Mouse (Mus musculus): ENCODE results near the gene Erp27.

The Erp27 gene

GRCm38 (mm10) chr6:136939326-136940187 is 17.6 kb upstream of the Erp27 start:
- no peak for DNase-seq (ENCODE audit: low read depth, low spot score)

DNA sequence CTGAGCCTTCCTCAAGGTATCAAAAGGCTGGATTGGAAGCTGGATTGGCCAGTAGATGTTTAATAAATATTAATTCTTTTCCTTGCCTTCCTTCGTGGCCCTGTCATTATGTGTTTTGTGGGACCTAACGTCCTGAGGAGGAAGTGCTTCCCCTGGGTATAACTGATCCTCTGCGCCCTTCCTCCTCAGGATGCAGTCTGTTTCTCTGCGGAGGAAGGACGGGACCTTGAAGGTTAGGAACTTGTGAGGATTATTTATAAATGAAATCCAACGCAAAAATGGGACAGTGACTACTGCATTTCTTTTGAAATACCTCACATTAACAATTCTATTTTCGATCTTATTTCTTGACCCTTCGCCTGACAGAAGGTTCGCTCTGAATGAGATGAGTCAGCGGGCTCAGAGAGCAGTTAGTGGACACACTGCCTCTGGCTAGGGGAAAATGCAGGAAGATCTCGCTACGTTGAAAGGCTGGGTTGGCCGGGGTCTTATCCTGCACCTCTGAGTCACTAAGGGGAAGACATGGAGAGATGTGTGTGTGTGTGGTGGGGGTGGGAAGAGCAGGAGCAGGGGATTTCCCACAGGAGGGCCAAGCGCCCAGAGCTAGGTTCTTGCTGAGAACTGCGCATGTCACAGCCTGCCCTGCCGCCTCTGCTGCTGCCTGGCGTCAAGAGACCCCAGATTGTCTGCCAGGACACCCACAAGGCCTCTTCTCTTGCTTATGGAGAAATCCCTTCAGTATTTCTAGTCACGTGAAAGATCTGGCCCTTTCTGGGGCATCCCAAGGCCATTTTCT is 16.5 kb upstream of the Erp27 start:
- no peak for DNase-seq (ENCODE audit: low read depth, low spot score)

GRCm38 (mm10) chr6:136937117-136937516 is 15.1 kb upstream of the Erp27 start:
- DNase-seq (ENCODE audit: low read depth, low spot score), result no peak

- no peak for DNase-seq (ENCODE audit: low read depth, low spot score)
Measured at GRCm38 (mm10) chr6:136936361-136936760, 14.4 kb upstream of the Erp27 start.

GRCm38 (mm10) chr6:136935233-136935632 is 13.3 kb upstream of the Erp27 start:
- DNase-seq (ENCODE audit: low read depth, low spot score), result no peak

GRCm38 (mm10) chr6:136934068-136934467 is 12.1 kb upstream of the Erp27 start:
- no peak for DNase-seq (ENCODE audit: low read depth, low spot score)

DNA sequence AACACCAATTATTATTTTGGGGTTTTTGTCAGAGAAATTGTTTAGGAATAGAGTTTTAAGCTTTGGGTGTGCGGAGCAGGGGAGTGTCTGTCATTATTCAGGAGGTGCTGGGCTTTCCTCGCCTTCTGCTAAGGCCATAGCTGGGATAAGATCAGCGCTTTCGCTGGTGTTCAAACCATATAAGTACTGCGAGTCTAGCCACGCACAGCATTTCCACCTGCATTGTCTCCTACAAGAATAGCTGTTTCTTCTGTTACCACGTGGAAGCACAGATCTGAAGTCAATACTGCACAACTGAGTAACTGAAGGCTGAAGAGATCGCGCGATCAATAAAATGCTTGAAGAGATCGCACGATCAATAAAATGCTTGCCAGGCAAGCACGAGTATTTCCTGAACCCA is 9.3 kb upstream of the Erp27 start:
- DNase-seq (ENCODE audit: low read depth, low spot score), result no peak

DNA sequence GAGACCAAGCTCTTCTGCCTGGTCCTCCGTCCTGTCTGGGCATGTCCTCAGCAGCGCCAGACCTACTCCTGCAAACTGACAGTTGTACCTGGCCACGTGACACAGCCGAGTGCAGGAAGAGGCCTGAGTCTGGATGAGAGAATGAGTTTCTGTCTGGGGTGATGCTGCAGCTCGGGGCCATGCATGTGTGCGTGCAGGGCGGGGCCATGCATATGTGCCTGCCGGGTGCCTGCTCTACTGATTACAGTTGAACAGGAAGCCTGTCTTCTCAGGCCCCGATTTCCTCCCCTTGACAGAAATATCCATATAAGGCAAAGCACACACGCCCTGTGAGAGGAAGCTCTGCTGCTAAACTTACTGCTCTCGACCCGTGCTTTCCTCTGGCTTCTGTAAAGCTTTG is 8.7 kb upstream of the Erp27 start:
- DNase-seq (ENCODE audit: low read depth, low spot score), result no peak

DNA sequence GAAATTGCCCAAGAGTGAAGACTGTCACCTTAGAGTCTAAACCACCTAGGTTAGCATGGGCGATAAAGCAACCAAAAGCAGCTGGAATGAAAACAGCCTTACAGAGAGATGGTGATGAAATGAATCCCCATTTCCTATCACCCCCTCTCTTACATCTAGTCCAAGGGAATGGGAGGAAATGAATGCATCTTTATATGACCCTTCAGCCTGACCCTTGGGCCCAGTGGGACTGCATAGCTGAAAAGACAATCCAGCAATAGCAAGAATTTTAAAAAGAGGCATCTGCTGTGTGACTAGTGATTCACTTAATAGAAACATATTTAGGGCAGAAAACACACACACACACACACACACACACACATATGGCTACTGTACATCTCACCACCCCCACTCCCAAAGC is 5.6 kb upstream of the Erp27 start:
- DNase-seq (ENCODE audit: low read depth, low spot score), result no peak

DNA sequence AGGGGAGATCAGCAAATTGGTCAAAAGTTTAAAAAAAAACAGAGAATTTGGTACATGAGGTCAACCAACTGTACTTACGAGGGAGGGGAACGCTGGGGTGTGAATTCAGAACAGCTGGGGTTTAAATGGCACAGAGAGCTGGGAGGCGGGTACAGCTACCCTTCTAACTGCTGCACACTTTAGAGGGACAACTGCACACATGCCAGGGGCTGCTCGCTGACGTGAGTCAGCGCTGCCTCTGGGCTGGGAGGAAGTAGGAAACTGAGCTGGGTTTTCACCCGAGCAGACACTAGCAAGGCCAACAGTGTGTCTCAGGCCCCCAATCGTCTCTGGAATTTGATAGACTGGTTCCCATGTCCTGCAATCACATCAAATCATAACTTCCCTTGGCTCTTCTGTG is 3.1 kb upstream of the Erp27 start:
- no peak for DNase-seq (ENCODE audit: low read depth, low spot score)

DNA sequence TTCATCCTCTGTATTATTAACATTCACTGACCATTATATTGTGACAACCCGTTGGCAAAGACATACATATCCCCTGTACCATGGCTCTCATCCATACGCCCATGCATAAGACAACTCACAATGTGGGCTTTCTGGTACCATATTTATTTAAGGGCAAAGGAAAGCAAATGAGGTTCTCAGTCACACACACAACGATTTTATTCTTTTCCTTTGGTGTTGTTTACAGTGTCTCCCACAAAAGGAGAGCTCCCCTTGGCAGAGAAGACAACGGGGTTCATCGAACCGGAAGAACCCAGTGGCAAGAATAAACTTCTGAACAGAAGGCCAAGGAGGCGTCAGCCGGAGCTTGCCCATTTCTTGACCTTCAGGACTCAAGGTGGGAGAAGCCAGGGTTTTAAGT is 1.6 kb upstream of the Erp27 start, which contains the start of gene Pde6h:
Pde6h (plus strand) TSS at position 301 of the 400 bp plus-strand sequence.
- DNase-seq (ENCODE audit: low read depth, low spot score), result no peak

- DNase-seq (ENCODE audit: low read depth, low spot score), result no peak
Measured at GRCm38 (mm10) chr6:136922871-136923270, 891 bp upstream of the Erp27 start.

GRCm38 (mm10) chr6:136921601-136922000 is 379 bp downstream of the Erp27 start:
- no peak for DNase-seq (ENCODE audit: low read depth, low spot score)

DNA sequence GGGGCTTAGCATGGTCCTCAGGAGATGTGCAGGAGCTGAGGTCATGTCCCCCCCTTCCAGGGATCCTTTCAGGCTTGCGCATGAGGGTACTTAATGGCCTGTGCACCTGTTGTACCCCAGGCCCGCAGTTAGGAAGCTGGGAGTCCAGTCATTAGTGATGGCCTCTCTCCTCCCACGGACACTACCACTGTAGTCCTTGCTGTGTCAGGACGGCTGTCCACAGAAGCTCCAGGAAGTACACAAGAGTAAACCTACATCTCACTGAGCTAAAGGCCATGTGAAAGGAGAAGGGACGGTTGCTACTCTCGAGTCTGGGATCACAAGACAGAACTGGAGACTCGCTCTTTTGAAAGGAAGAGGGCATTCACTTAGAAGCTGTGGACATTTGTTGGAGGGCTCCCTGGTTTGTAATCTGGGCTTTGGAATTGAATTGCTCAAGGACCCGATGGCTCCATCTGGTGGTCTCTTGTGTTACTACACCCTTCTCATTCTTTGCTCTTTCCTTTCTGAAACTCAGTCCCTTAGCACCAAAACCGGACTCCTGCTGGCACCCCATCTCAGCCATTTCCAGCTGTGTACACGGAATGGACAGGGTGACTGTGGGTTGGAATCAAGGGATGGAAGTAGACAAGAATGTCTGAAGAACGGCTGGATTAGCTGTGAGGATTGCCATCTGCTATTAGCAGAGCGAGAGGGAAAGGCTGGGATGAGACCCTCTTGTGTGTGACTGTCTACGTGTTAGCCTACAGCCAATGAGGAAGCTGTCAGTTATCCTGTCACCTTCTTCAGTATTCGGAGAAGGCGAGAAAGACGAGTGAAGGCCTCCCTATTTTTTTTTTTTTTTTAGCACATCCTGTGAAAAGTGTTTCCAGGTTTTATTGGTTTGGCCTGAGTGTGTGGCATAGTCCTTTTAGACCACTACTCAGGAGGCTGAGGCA is 1.4 kb downstream of the Erp27 start:
- DNase-seq (ENCODE audit: low read depth, low spot score), result peak; percentile 52

- no peak for DNase-seq (ENCODE audit: low read depth, low spot score)
Measured at GRCm38 (mm10) chr6:136917885-136918284, 4.1 kb downstream of the Erp27 start.

GRCm38 (mm10) chr6:136915721-136916395 is 6.1 kb downstream of the Erp27 start:
- DNase-seq (ENCODE audit: low read depth, low spot score), result no peak

DNA sequence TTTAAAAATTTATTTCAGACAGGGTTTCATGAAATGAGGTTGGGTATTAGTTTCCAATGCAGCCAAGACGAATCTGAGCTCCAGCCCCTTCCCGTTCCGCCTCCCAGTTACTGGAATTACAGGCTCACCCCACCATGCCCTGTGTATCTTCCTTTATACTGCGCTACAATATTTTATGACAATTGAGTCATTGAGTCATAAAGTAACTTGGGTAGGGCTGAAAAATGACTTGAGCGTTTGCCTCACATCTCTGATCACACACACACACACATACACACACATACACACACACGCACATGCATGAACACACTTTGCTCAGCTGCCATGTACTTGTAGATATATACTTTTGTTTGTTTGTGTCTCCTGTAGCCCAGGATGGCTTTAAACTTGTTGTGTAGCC is 7.7 kb downstream of the Erp27 start:
- DNase-seq (ENCODE audit: low read depth, low spot score), result no peak

- no peak for DNase-seq (ENCODE audit: low read depth, low spot score)
Measured at GRCm38 (mm10) chr6:136913384-136914126, 8.4 kb downstream of the Erp27 start.

GRCm38 (mm10) chr6:136912751-136913265 is 9.2 kb downstream of the Erp27 start:
- no peak for DNase-seq (ENCODE audit: low read depth, low spot score)

GRCm38 (mm10) chr6:136910247-136910890 is 11.6 kb downstream of the Erp27 start:
- DNase-seq (ENCODE audit: low read depth, low spot score), result no peak
